Mouse (Mus musculus): ENCODE results near the gene Il13. TPM values are rescaled to one million over a fixed set of nuclear protein-coding genes. Genes with fewer than 3 reads are reported as not detected.

Il13 gene
- polyA plus RNA-seq, 1 experiment from 2014 or later, result not detected

DNA sequence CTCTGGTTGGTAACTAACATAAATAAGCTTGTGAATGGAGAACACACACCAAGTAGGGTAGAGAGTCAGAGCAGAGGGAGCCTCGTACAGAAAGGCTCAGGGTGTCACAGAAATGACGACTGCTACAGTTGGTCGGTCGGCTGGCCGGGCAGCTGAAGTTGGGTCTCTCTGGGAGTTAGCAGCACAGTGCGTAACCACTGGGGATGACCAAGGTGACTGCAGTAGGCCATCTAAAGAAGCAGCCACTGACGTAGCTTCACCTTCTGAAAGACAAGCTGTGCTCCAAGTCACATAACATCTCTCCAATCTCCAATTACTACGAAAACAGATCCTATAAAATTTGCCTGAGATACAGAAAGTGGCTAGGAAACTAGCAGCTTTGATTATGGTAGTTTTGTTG lies 22.9 kb upstream of the Il13 start:
- Histone ChIP-seq H3K9ac (ENCODE audit: low read depth, low read length) (no peak overlapping the region), H3K27me3 (replicated peaks; ENCODE audit: control insufficient read depth, insufficient read depth, low read length) (no peaks in the 10 kb centered on the region), H3K27ac (ENCODE audit: low read depth, low read length) (no peak overlapping the region), H3K4me1 (ENCODE audit: control insufficient read depth, insufficient read depth, low read depth, low read length) (no peaks in the 10 kb centered on the region), H3K4me2 (ENCODE audit: low read length) (no peak overlapping the region), H3K36me3 (ENCODE audit: control insufficient read depth, insufficient read depth, low read length) (no peaks in the 10 kb centered on the region), H3K9me3 (ENCODE audit: control insufficient read depth, low read length) (no peaks in the 10 kb centered on the region), H3K4me3 (ENCODE audit: low read length) (no peak overlapping the region)
- WGBS, result 84% methylated on average over 8 of the region's 8 CpGs
- ATAC-seq, result no peak

DNA sequence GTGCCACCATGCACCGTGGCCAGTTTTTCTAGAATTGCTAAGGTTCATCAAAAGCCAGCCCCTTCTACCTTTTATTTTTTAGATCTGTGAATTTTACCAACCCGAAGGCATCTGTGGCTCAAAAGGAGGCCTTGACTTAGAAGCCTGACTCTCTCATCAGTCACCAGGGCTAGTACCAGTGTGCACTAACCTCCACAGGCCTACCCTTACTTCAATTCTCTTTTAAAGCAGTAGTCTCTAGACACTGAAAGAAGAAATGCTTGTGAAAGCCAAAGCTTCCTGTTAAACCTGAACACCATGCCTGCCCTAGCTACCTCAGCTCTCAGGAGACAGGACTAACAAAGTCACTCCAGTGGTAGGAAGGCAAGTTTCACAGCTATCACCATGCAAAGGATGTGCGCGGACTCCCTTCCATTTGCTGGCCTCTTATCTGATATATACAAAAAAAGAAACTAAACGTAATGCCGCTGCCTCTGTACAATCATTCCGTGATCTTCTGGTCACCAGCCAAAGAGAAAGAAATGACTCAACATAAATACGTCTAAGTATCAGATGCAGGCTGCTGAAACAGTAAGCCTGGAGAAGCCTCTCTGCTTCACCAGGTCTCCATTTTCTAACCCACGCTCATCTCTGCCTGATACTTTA lies 22.2 kb upstream of the Il13 start:
- Histone ChIP-seq H3K27ac (ENCODE audit: low read depth, low read length) (no peak overlapping the region), H3K4me2 (ENCODE audit: low read length) (no peak overlapping the region), H3K9ac (ENCODE audit: low read depth, low read length) (no peak overlapping the region), H3K9me3 (ENCODE audit: control insufficient read depth, low read length) (no peaks in the 10 kb centered on the region), H3K4me3 (ENCODE audit: low read length) (no peak overlapping the region), H3K4me1 (ENCODE audit: control insufficient read depth, insufficient read depth, low read depth, low read length) (no peaks in the 10 kb centered on the region), H3K36me3 (ENCODE audit: control insufficient read depth, insufficient read depth, low read length) (no peaks in the 10 kb centered on the region), H3K27me3 (replicated peaks; ENCODE audit: control insufficient read depth, insufficient read depth, low read length) (no peaks in the 10 kb centered on the region)
- ATAC-seq, result no peak
- WGBS, result 92% methylated on average over 9 of the region's 9 CpGs

DNA sequence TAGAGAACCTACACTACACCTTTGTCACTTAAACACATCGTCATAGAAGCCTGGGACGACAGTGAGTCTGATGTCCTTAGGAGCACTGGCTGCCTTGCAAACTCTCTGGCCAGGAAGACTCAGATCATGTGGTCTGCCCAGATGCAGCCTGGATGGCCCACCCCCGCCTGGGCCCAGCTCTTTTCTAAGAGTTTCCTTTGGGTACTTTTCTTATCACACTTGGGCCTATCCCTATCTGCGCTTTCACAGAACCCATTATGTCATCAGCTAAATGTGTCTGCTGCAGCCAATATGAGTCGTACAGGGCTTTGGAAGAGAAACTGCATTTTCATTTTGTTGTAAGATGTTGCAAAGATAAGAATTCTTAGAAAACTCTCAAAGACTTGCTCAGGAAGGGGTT lies 20.5 kb upstream of the Il13 start:
- no peak for ATAC-seq
- H3K27me3 ChIP-seq (replicated peaks; ENCODE audit: control insufficient read depth, insufficient read depth, low read length), result no peaks in the 10 kb centered on the region
- H3K4me2 ChIP-seq (ENCODE audit: low read length), result no peak overlapping the region
- H3K9me3 ChIP-seq (ENCODE audit: control insufficient read depth, low read length), result no peaks in the 10 kb centered on the region
- peaks cover 10% of the 10 kb centered on the region for H3K36me3 ChIP-seq (ENCODE audit: control insufficient read depth, insufficient read depth, low read length)
- no peak overlapping the region for H3K4me3 ChIP-seq (ENCODE audit: low read length)
- H3K27ac ChIP-seq (ENCODE audit: low read depth, low read length), result no peak overlapping the region
- no peak overlapping the region for H3K9ac ChIP-seq (ENCODE audit: low read depth, low read length)
- no peaks in the 10 kb centered on the region for H3K4me1 ChIP-seq (ENCODE audit: control insufficient read depth, insufficient read depth, low read depth, low read length)
- 90% methylated on average over 5 of the region's 5 CpGs for WGBS

DNA sequence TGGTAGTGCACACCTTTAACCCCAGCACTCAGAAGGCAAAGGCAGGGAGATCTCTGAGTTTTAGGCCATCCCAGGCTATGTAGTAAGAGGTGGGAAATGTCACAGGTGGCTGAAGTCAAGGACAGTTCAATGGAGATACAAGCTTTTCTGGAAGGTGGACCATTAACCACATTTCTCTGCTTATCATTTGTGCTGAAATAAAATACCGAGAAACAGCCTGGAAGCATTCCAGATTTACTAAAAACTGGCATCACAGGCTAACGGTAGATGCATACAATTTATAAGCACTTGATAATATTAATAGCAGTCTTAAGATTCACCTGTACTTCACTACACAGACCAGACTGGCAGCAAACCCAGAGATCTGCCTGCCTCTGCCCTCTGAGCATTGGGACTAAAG lies 17.9 kb upstream of the Il13 start:
- 90% methylated on average over 2 of the region's 2 CpGs for WGBS
- Histone ChIP-seq H3K9me3 (ENCODE audit: control insufficient read depth, low read length) (no peaks in the 10 kb centered on the region), H3K4me3 (ENCODE audit: low read length) (no peak overlapping the region), H3K4me1 (ENCODE audit: control insufficient read depth, insufficient read depth, low read depth, low read length) (no peaks in the 10 kb centered on the region), H3K36me3 (ENCODE audit: control insufficient read depth, insufficient read depth, low read length) (peaks cover 14% of the 10 kb centered on the region), H3K9ac (ENCODE audit: low read depth, low read length) (no peak overlapping the region), H3K27ac (ENCODE audit: low read depth, low read length) (no peak overlapping the region), H3K4me2 (ENCODE audit: low read length) (no peak overlapping the region), H3K27me3 (replicated peaks; ENCODE audit: control insufficient read depth, insufficient read depth, low read length) (no peaks in the 10 kb centered on the region)
- no peak for ATAC-seq

DNA sequence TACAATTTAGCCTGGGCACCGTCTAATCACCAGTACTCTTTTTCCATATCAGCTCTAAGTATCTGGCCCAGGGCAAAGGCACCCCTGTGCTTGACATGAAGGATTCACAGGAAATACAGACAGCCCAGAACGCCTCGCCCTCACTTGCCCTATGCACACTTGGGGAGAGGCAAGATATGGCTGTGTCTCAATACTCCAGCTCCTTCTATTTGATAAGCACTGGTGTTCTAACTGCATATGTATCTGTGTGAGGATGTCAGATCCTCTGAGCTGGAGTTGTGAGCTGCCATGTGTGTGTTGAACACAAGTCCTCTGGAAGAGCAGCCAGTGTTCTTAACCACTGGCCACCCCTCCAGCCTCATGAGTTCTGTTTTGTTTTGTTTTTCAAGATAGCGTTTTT lies 16.9 kb upstream of the Il13 start:
- Histone ChIP-seq H3K9ac (ENCODE audit: low read depth, low read length) (no peak overlapping the region), H3K36me3 (ENCODE audit: control insufficient read depth, insufficient read depth, low read length) (peaks cover 14% of the 10 kb centered on the region), H3K27ac (ENCODE audit: low read depth, low read length) (no peak overlapping the region), H3K9me3 (ENCODE audit: control insufficient read depth, low read length) (no peaks in the 10 kb centered on the region), H3K27me3 (replicated peaks; ENCODE audit: control insufficient read depth, insufficient read depth, low read length) (no peaks in the 10 kb centered on the region), H3K4me1 (ENCODE audit: control insufficient read depth, insufficient read depth, low read depth, low read length) (no peaks in the 10 kb centered on the region), H3K4me2 (ENCODE audit: low read length) (no peak overlapping the region), H3K4me3 (ENCODE audit: low read length) (no peak overlapping the region)
- 95% methylated on average over 4 of the region's 4 CpGs for WGBS
- ATAC-seq, result no peak

DNA sequence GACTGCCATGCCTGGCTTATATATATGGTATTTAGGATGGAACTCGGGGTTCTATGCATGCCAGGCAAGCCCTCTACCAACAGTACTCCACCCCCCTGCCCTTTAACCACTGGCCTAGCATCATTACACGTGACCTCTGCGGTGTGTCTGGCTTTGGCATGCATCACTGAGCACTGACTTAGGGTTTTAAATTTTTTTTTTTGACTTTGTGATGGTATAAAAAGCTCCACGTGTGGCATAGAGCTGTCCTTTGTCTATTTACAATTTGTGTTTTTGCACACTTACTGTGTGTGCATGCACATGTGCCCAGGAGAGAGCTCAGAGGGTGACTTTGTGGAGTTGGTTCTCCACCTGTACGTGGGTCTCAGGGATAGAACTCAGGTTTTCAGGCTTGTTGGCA lies 9.5 kb upstream of the Il13 start:
- H3K4me1 ChIP-seq (ENCODE audit: control insufficient read depth, insufficient read depth, low read depth, low read length), result no peaks in the 10 kb centered on the region
- no peak for ATAC-seq

DNA sequence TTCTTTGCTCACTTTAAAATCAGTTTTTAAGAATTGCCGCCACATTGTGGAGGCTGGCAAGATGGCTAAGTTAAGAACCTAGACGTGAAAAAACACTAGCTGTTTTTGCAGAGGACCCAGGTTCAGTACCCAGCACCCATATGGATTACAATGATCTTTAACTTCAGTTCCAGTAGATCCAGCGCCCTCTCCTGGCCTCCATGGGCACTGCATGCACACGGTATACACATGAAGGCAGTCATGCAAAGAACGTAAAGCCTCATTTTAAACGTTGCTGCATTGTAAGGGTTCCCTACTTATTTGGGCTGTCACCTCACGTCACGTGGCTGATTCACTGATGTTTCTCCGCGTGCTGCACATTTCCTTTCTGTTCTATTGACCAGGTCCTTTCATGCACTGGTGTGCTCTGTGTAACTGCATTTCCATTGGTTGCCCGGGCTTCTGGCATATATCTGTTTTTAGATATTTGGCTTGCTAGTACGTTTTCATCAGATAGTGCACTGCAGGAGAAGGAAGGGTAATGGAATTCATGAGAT lies 8.3 kb upstream of the Il13 start:
- no peaks in the 10 kb centered on the region for H3K9me3 ChIP-seq (ENCODE audit: control insufficient read depth, low read length)
- 79% methylated on average over 12 of the region's 12 CpGs for WGBS
- H3K4me3 ChIP-seq (ENCODE audit: low read length), result no peak overlapping the region
- H3K4me1 ChIP-seq (ENCODE audit: control insufficient read depth, insufficient read depth, low read depth, low read length), result no peaks in the 10 kb centered on the region
- H3K4me2 ChIP-seq (ENCODE audit: low read length), result no peak overlapping the region
- H3K36me3 ChIP-seq (ENCODE audit: control insufficient read depth, insufficient read depth, low read length), result no peaks in the 10 kb centered on the region
- ATAC-seq, result no peak
- H3K27ac ChIP-seq (ENCODE audit: low read depth, low read length), result no peak overlapping the region
- H3K9ac ChIP-seq (ENCODE audit: low read depth, low read length), result no peak overlapping the region
- peaks cover 1% of the 10 kb centered on the region; the same call in 1 of the 2 replicates for H3K27me3 ChIP-seq (replicated peaks; ENCODE audit: control insufficient read depth, insufficient read depth, low read length)

More for the DNA sequence above, 9.5 kb upstream of the Il13 start:
- no peaks in the 10 kb centered on the region for H3K9me3 ChIP-seq (ENCODE audit: control insufficient read depth, low read length)
- H3K36me3 ChIP-seq (ENCODE audit: control insufficient read depth, insufficient read depth, low read length), result no peaks in the 10 kb centered on the region
- H3K4me3 ChIP-seq (ENCODE audit: low read length), result no peak overlapping the region
- no peak overlapping the region for H3K4me2 ChIP-seq (ENCODE audit: low read length)
- 69% methylated on average over 5 of the region's 5 CpGs for WGBS
- H3K27me3 ChIP-seq (replicated peaks; ENCODE audit: control insufficient read depth, insufficient read depth, low read length), result no peaks in the 10 kb centered on the region
- H3K9ac ChIP-seq (ENCODE audit: low read depth, low read length), result no peak overlapping the region
- H3K27ac ChIP-seq (ENCODE audit: low read depth, low read length), result no peak overlapping the region

DNA sequence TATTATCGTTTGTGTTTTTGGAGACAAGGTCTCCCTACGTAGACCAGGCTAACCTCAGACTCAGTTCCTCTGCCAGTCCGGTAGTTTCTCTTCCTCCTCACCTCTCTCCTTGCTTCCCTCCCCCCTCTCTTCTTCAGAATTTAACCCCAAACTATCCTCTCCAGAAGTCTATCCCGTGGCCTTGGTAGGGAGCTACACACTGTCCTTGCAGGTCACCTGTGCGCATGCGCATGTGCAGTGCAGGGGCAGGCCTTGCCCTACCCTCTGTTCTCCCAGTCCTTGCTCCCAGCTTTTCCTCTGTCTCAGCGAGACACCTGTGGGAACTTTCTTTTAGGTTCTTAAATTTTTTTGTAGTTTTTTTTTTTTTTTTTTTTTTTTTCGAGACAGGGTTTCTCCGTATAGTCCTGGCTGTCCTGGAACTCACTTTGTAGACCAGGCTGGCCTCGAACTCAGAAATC lies 3.3 kb upstream of the Il13 start:
- no peak overlapping the region for H3K9ac ChIP-seq (ENCODE audit: low read depth, low read length)
- H3K36me3 ChIP-seq (ENCODE audit: control insufficient read depth, insufficient read depth, low read length), result no peaks in the 10 kb centered on the region
- H3K9me3 ChIP-seq (ENCODE audit: control insufficient read depth, low read length), result no peaks in the 10 kb centered on the region
- H3K4me2 ChIP-seq (ENCODE audit: low read length), result no peak overlapping the region
- WGBS, result 83% methylated on average over 10 of the region's 10 CpGs
- ATAC-seq, result no peak
- peaks cover 12% of the 10 kb centered on the region for H3K4me1 ChIP-seq (ENCODE audit: control insufficient read depth, insufficient read depth, low read depth, low read length)
- no peak overlapping the region for H3K27ac ChIP-seq (ENCODE audit: low read depth, low read length)
- H3K27me3 ChIP-seq (replicated peaks; ENCODE audit: control insufficient read depth, insufficient read depth, low read length), result peaks cover 9% of the 10 kb centered on the region
- H3K4me3 ChIP-seq (ENCODE audit: low read length), result no peak overlapping the region

DNA sequence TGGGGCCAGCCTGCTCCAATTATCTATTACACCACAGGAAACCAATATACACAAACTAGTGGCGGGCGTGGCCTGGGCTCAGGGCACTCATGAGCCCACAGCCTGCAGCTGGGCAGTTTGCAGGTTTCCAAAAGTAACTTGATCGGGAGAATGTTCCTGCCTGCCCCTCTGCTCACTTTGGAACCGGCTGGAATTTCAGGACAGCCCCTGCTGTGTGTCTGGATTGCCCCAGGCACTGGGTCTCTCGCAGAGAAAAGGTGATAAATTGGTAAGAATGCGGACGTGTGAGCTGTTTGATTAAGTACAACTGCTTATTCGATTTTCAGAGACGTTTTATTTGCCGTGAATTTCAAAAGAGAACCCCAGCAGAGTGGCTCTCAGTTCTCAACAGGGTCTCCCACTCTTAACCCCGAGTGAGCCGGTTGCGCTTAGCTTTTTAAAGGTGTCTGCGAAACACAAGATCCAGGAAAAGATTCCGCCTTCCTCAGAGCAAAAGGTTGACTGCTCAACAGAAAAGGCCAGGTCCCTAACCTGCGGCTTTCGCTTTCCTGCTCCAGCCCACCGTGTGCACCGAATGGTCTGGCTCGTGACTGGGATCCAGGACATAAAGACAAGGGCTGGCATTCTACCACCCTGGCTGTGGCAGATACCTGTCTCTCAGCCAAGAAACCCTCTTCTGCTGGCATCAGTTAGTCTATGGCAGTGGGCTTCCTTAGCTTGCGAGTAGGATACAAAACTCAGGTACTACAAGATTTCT lies 2.7 kb upstream of the Il13 start:
- Histone ChIP-seq H3K4me1 (ENCODE audit: control insufficient read depth, insufficient read depth, low read depth, low read length) (peaks cover 12% of the 10 kb centered on the region), H3K36me3 (ENCODE audit: control insufficient read depth, insufficient read depth, low read length) (no peaks in the 10 kb centered on the region), H3K27ac (ENCODE audit: low read depth, low read length) (no peak overlapping the region), H3K9ac (ENCODE audit: low read depth, low read length) (no peak overlapping the region), H3K4me2 (ENCODE audit: low read length) (no peak overlapping the region), H3K9me3 (ENCODE audit: control insufficient read depth, low read length) (no peaks in the 10 kb centered on the region), H3K27me3 (replicated peaks; ENCODE audit: control insufficient read depth, insufficient read depth, low read length) (peaks cover 9% of the 10 kb centered on the region), H3K4me3 (ENCODE audit: low read length) (no peak overlapping the region)
- no peak for ATAC-seq
- 20% methylated on average over 21 of the region's 21 CpGs for WGBS
